Mouse (Mus musculus) CD4-positive, CD25-positive, alpha-beta regulatory T cell, adult 2 months (primary cell): Measurements from ENCODE around the gene Nr1i2.

Source experiments
- DNase-seq: peaks from one replicate; pipeline ENCODE4 v3.0.0-alpha.2; 2012; ENCODE audit warnings: low read depth, low spot score

The Nr1i2 gene

GRCm38 (mm10) chr16:38205272-38205671 is 89.4 kb downstream of the Nr1i2 start:
- DNase-seq = no peak
